Mouse (Mus musculus): ENCODE data around the gene Eml4. TPM values are rescaled to one million over a fixed set of nuclear protein-coding genes. Genes with fewer than 3 reads are reported as not detected.

Eml4 gene
- 10 to 100 TPM; 21.0 to 23.3 TPM for total RNA-seq (2021)
- long read RNA-seq, experiment 1, full-length matches to known transcripts = 7 of 18 reads
- long read RNA-seq, experiment 1, partial matches to known transcripts = 4 of 18 reads
- long read RNA-seq, experiment 1, other reads (novel, unspliced or antisense) = 7 of 18 reads
- long read RNA-seq, experiment 2, full-length matches to known transcripts = 4 of 4 reads
- long read RNA-seq, experiment 2, partial matches to known transcripts = 0 of 4 reads
- long read RNA-seq, experiment 2, other reads (novel, unspliced or antisense) = 0 of 4 reads

DNA sequence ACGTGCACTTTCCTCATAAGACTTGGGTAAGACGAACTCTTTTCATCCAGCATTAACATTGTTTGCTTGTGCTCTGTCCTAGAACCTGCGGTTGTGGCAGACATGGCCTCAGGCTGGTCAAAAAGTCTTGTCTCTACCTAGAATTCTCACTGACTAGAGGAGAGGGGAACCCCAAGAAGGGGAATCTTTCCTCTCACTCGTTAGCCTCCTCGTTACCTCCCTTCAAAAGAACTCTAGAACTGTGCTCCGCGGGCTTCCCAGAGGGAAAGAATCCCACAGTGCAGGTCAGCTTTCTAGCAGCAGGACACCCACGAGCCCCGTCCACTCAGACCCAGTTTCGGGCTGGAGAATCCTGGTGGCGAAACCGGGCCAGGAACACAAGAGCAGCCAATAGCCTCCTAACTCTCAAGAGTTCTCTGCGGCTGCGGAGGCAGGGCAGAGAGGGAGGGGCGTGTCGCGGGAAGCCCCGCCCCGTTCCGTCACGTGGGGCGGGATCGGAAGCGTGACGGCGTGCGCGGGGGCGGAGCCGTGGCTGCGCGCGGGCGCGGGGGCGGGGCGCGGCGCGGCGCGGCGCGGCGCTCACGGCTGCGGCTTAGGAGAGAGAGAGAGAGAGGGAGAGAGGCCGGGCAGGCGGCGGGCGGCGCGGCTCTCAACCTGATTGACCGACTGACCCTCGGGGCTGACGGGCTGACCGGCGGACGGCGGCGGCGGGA lies at the start of gene Eml4:
Gene Eml4, plus strand, starts transcription at position 553 of the 713 bp plus-strand sequence.
- DNase-seq = peak; percentile 95 to 97

DNA sequence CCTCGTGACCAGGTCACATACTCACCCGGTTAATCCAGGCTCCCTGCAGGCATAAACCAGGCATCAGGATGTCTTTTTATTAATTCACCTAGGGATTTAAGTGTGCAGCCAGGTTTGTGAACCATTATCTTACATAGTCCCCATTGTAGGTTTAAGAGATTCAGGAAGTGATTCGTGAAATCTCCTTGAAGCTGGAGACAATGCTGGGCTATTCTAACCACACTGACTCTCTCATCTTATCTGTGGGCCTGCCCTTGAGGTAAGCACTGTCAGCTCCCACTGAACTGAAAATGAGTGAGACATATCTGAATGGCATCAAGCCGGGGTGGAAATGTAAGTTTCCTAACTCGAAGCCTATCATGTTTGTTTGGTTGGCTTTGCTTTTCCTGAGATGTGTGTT lies 49.3 kb upstream of the Eml4 start:
- no peak for DNase-seq

DNA sequence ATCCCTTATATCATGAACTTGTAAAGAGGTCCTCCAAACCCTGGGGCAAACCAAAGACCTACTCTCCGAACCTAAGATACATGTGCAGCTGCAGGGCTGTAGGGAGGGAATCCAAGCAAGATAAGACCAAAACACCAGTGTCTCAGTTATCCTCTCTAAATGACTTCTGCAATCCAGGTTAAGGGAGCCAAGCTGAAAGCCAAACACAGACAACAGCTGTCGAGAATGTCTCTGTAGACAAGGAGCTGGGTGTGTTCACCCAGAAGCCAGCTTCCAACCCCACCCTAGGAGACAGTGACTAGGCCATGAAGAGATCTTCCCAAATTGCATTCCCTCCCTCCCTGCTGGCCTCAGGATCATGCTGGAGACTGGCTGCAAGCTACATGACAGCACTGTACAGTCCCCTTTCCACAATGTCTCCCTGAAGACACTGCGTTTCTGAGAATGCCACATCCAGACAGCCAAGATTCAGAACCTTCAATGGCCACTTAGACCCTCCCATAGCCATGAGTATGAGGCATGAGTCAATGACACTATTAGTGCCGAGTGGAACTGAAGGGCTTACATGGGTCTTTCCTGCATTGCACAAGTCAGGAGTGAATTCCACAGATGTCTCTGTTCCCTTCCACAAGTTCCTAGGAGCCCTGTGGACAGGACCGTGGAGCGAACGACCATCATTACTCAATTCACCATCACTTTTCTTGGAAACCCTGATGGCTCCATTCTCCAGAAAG lies 46.5 kb upstream of the Eml4 start:
- no peak for DNase-seq

DNA sequence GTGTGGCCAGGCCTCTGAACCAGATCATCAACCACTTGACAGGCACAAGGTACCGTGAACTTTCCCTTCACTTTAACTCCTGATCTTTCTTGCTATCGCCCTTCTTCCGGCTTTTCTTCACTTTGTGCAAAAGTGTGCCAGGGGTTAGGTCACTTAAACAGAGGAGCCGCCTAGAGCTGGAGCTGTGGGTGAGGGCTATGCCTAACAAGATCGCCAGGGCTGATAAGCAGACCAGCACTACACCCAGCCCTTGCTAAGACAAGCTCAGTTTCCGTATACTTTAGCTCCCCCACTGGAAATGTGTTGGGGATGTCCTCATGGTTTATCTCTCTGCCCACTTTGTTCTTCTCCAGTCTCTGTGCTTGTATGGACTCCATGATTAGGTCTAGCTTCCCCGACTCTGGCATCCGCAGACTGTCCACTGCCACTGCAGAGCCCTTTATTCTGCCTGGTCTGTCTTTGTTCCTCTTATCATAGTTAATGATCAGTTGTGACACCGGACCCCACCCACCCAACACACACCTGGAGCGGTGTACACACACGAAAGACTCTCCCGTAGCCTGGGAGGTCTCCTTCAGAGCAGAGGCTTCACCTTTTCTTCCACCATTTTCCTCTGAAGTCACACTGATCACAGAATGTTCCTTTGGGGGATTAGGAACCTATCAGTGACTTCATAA lies 43.6 kb upstream of the Eml4 start:
- no peak for DNase-seq

DNA sequence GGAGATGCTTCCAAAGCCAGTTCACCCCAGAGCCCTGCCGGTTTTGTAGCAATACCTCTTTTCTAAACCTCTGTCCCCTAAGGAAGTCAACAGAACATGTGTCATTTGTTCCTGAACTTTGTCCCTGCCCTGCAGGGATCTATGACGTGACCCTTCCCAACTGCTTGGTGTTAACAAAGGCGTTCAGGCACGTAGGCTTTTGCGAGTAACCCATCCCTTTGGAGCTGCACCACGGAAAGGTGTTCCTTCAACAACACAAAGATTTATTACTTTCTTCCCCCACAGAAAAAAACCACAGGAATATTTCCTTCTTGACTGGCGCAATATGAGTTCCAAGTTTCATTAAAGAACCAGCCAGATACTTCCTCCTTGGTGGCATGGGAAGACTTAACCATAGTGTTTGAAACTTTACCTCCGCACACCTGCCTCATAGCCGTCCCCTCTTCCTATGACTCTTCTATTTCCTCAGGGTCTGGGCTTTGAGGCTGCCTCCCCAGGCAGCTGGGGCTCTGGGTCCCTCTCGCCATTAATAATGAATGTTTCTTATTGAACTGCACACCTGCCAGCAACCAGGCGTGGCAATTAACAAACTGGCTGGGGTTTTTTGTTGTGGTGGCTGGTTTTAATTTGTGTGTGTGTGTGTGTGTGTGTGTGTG lies 43.0 kb upstream of the Eml4 start:
- no peak for DNase-seq

DNA sequence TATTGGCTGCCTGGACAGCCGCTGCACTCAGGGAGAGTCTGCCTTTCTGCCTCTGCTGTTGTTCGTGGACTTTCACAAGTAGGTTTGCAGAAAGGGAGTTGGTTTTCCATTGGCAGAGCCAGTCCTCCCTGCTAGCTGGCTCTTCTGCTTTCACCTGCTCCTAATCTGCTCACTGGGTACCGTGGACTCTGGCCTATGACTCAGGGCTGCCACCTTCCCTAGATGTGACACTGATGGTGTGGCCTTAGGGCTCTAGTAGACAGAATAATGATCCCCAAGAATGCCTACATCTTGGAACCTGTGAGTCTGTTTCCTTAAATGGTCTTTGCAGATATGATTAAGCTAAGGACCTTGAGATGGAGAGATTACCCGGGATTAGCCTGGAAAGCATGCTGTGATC lies 42.3 kb upstream of the Eml4 start:
- no peak for DNase-seq

DNA sequence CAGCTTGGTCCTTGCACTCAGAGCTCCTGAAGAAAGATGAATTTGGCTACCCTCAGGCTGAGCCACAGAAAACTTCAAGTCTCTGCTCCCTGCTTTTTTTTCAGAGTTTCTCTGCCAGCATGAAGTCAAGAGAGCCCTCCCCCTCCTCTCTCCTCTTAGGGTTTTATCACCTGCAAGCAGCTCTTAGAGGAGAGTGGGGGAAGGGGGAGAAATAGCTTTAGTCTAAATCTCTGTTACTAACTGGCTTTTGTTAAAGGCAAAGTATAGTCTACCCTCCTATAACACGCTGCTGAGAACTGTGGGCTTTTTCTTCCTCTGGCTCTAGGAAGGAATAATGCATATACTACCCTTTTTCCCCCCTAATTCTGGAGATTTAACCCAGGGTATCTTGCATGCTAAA lies 41.5 kb upstream of the Eml4 start:
- no peak for DNase-seq

DNA sequence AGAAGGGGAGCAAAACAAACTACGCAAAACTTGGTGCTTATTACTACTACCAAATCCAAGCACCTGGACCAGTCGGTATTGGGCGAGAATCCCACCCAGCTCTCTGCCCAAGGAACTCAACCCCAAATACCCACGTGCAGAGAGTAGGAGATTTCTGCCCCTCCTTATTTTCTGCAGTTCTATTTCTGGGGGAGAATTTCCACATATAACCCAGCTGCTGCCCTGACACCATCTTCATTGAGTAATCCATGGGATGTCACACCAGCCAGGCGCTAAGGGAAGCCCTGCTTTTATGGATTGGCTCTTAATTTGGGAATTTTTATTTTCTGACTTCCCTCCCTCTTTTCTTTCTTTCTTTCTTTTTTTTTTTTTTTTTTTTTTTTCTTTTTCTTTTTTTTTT lies 38.9 kb upstream of the Eml4 start:
- DNase-seq = no peak

DNA sequence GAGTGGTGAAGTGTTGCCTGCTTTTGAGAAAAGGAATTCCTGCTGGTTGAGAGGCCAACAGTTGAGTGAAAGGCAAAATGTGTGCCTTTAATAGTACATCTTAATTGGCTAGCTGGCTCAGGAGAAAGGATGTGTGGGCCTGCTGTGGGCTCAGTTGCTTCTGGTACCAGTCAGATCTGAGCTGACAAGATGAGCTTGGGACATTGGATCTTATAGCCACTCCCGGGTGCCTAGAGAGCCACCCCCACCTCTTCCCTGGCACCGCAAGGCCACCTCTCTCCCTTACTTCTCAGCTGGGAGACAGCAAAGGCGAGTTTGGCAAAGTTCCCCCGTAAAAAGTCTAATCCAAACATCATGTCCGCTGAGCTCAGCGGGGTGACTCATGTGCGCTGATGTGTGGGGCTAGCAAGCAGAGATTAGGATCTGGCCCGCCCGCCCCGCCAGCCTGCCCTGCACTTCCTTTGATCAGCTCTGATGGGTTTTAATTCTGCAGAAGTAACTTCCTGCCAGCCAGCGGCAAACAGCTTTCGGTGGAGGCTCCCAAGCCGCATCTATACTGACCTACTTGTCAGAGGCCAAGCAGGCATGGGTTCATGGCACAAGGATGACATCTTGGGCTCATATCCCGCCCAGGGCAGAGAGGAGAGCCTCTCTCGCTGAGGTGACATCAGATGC lies 38.4 kb upstream of the Eml4 start:
- DNase-seq = peak; percentile 88 to 89

DNA sequence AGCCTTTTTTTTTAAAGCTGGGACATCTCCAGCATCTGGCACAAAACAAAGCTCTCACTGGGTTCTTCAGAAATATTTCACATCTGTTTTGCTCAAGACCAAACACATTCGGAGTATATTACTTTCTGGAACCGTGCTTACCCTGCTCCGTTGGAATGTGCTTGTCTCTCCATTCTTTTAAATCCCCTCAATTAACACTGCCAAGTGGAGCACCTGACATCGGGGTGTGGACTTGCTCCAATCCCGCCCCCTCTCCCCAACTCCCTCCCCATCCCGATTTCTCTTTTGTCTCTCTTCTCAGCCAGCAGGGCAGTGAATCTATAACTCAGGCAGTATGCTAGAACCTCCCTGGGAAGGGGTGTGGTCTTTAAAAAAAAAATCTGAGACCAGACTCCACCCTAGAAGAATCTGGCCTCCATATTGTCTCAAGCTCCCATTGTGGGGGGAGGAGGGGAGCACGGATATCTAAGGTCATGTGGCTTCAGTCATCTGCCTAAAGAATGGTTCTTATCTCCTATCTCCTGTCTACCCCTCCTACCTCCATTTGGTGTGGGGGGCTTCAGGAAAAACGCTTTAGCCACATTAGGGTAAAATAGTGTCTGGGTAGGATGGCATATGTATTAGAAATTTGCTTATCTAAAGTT lies 37.6 kb upstream of the Eml4 start:
- DNase-seq = no peak

DNA sequence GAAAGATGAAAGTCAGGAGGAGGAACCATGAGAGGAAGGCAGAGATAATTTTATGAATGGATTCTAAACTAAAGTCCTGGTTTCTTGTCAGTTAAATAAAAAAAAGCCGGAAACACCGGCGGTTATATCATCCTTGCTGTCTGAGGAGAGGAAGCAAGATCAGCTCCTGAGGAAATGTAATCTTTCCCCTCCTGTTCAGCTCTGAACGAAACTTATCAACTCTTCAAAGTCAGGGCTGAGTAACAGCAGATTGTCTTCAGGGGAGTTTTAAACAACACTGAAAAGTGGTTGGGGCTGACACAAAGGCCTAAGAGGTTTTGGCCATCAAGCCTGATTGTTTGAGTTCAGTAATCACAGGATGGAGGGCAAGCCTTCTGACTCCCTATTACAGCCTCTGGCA lies 35.3 kb upstream of the Eml4 start:
- no peak for DNase-seq

DNA sequence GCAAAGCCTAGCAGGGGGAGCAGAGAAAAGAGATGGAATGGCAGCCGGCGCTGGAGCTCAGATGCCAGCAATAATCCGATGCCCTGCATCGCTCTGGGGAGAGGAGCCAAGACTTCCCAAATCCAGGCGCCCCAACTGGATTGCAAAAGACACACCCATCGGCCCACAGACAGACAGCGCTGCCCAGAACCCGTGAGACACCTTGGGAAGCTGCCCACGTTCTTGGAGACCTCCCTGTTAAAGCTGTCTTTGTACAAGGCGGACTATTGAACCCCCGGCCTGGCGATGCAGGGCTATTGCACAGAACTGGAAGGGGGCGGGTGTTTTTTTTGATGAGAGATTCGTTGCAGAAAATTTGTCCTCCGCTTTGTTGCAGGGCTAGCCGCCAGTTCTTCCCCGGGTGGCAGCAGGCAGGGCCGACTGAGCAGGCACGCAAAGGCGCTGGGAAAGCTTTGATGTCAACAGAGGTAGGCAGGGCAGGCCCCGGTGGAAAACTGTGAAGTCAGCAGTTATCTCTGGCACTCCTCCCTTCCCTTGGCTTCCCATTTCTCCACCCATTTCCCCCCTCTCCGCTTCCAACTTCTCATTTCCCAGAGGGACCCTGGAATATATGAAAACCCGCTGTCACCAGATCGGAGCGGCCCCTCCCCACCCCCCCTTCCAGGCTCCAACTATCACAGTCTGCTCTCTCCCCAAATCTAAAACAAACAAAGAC lies 28.0 kb upstream of the Eml4 start:
- DNase-seq = peak; percentile 53 to 74

DNA sequence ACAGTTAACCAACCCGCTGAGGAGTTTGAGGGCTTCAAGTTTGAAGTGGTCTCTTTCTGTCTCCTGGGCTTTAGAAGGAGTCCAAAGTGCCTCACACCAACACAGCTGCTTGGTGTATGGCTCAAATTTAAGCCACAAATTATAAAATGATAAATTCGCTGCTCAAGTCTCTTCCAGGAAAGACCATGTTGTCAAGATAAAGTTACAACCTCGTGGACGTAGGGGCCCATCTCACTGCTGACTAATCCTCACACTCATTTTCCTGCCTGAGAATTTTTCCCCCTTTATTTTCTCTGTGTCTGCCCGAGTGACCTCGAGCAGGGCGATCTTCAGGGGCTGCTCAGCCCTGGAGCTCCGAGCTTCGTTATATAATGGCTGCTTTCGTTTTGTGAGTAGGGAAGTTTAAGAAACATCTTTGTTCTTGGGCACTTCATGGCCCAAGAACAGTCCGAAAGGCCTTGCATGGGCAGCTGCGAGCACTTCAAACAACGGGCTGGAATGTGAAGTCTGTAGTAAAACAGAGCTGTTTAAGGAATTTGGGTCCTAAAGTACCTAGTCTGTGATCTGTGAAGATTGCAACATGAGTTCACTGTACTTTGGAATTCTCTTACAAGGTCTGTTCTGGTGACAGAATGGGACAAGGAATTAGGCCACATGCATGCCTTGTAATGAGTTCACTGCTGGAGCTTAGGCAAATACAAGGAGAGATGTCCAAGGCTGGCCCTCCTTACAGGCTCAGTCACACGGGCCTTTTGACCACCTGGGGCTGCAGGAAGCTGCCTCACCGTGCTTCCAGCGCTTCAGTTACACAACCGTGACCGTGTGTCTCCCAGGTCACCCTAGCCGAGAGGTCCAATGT lies 27.1 kb upstream of the Eml4 start:
- peak; percentile 37 to 47 for DNase-seq

DNA sequence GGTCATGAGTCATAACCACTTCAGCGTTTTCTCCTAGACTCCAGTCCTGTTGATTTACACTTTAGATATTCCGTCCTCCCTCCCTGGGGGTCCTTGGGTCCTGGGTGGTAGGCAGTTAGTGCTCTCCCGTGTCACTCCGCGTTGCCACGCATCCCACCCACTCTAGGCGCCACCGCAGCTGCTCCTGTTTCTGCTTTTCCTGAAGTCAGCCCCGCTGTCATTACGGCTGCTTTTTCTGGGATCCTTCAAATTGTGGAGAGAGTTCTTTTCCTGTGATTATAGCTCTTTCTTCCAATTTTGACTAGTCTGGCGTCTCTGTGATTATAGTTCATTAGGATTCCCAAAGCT lies 26.5 kb upstream of the Eml4 start:
- DNase-seq = no peak

DNA sequence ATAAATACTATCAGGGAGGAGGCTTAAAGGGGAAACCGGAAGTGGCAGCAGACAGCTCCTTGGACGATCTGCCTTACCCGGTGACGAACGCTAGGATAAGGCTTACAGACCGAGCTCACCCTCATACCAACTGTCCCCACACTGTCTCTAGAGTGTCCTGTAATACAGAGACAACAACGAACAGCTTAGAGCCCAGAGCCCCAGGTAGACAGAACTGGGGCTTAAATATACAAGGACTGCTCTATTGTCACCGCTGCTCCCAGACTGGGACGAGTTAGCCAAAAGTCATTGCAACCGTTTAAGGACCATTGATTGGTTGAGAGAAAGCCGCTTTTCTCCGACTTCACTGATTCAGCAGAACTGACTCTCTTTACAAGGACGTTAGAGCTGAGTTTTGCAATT lies 15.5 kb upstream of the Eml4 start:
- DNase-seq = no peak

DNA sequence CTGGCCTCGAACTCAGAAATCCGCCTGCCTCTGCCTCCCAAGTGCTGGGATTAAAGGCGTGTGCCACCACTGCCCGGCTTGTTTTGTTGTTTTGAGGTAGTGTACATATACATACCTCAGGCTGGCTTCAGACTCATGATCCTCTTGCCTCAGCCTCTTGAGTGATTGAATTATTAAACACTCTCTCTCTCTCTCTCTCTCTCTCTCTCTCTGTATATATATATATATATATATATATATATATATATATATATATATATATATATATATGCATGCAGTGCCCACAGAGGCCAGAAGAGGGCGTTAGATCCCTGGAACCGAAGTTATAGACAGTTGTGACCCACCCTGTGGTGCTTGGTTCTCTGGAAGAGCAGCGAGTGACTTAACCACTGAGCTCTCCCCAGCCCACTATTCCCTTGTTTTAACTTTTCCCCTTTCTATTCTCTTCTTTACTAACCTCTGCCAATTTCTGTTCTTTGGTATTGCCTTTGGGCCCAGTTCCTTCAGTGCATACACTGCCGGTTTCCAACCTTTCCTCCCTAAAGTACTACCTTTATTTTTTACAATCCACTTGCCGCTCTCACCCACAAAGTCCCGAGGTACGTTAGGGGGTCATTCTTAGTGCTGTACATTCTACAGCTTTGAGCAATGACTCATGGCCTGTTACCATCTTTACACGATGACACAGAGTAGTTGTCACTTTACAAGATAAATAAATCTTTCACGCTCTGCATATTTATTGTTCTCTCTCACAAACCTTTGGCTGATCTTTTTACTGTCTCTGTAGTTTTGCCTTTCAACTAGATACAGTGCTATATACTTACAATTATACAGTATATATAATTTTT lies 13.5 kb upstream of the Eml4 start:
- DNase-seq = no peak

DNA sequence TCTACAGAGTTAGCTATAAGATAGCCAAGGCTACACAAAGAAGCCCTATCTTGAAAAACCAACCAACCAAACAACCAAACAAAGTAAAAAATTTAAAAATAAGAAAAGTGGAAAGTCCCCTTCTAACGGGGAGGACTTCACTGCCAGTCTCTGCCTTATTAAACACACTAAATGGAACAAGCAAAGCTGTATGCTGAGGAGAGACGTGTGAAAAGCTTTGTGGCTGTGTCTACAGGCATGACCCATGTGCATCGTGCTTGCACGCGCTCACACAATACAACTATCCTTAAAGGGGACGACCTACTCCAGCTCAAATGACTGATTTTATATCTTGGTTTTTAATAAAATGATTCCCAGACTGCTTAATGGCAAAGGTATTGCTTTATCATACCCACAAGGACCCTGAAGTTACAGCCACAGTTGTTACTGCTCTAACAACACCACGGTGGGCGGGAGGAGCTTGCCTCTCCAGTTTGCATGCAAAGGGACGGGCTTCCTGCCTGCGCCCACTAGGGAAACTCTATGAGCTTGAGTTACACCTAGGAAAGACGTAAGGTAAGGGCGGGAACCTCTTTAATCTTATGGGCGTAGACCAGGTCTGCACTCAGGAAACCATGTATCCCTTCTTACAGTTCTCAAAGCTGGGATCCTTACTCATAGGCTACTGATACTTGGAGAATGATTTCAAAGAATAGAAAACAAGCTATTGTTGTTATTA lies 11.2 kb upstream of the Eml4 start:
- DNase-seq = no peak

Data from adrenal gland, postnatal 36 days (tissue).